Mouse (Mus musculus) regulatory T cell (primary cell): ENCODE data around the gene Slc23a2.

ENCODE experiments used
- in situ Hi-C: fragments of 300-600 bp; cut with MboI, MseI; formaldehyde crosslinking; loops from one replicate; pipeline ENCODE4 v1.15.1; 2025; ENCODE audit warnings: high pct_unique_total_duplicates

The Slc23a2 gene

GRCm38 (mm10) chr2:132135876-132136637 is 8.9 kb downstream of the Slc23a2 start:
- in situ Hi-C loops: loop anchor here (5.0 to 10.0 kb wide), 2 partner anchors 154 to 311 kb away; no protein-coding TSS in a partner anchor

GRCm38 (mm10) chr2:132134758-132135157 is 10.2 kb downstream of the Slc23a2 start:
- in situ Hi-C loops: loop anchor here (5.0 to 10.0 kb wide), 2 partner anchors 152 to 310 kb away; no protein-coding TSS in a partner anchor

GRCm38 (mm10) chr2:132133436-132133835 is 11.5 kb downstream of the Slc23a2 start:
- in situ Hi-C loops: loop anchor here (10.0 kb wide), 1 partner anchor 309 kb away; no protein-coding TSS in a partner anchor

- in situ Hi-C loops: loop anchor here (10.0 kb wide), 1 partner anchor 306 kb away; no protein-coding TSS in a partner anchor
Observed at GRCm38 (mm10) chr2:132131266-132131665, 13.6 kb downstream of the Slc23a2 start.

- in situ Hi-C loops: loop anchor here (10.0 kb wide), 1 partner anchor 305 kb away; no protein-coding TSS in a partner anchor
Observed at GRCm38 (mm10) chr2:132129980-132130379, 14.9 kb downstream of the Slc23a2 start.

GRCm38 (mm10) chr2:132129247-132129646 is 15.7 kb downstream of the Slc23a2 start:
- in situ Hi-C loops: no loop called here

- in situ Hi-C loops: no loop called here
Observed at GRCm38 (mm10) chr2:132127904-132128303, 17.0 kb downstream of the Slc23a2 start.

- in situ Hi-C loops: no loop called here
Observed at GRCm38 (mm10) chr2:132126292-132126691, 18.6 kb downstream of the Slc23a2 start.

- in situ Hi-C loops: no loop called here
Observed at GRCm38 (mm10) chr2:132123063-132123462, 21.8 kb downstream of the Slc23a2 start.

- in situ Hi-C loops: no loop called here
Observed at GRCm38 (mm10) chr2:132121050-132121449, 23.9 kb downstream of the Slc23a2 start.

- in situ Hi-C loops: no loop called here
Observed at GRCm38 (mm10) chr2:132118646-132119045, 26.3 kb downstream of the Slc23a2 start.

GRCm38 (mm10) chr2:132115936-132116335 is 29.0 kb downstream of the Slc23a2 start:
- in situ Hi-C loops: no loop called here

- in situ Hi-C loops: no loop called here
Observed at GRCm38 (mm10) chr2:132115344-132115743, 29.6 kb downstream of the Slc23a2 start.

- in situ Hi-C loops: no loop called here
Observed at GRCm38 (mm10) chr2:132113962-132114759, 30.7 kb downstream of the Slc23a2 start.

- in situ Hi-C loops: no loop called here
Observed at GRCm38 (mm10) chr2:132112319-132112718, 32.6 kb downstream of the Slc23a2 start.

- in situ Hi-C loops: no loop called here
Observed at GRCm38 (mm10) chr2:132111905-132112304, 33.0 kb downstream of the Slc23a2 start.

GRCm38 (mm10) chr2:132111266-132111665 is 33.6 kb downstream of the Slc23a2 start:
- in situ Hi-C loops: no loop called here

- in situ Hi-C loops: no loop called here
Observed at GRCm38 (mm10) chr2:132110702-132111101, 34.2 kb downstream of the Slc23a2 start.

GRCm38 (mm10) chr2:132108988-132109387 is 35.9 kb downstream of the Slc23a2 start:
- in situ Hi-C loops: no loop called here

GRCm38 (mm10) chr2:132107611-132108010 is 37.3 kb downstream of the Slc23a2 start:
- in situ Hi-C loops: no loop called here

GRCm38 (mm10) chr2:132106069-132106468 is 38.8 kb downstream of the Slc23a2 start:
- in situ Hi-C loops: no loop called here

GRCm38 (mm10) chr2:132103265-132103664 is 41.6 kb downstream of the Slc23a2 start:
- in situ Hi-C loops: no loop called here
